Mouse (Mus musculus) liver, postnatal 0 days (tissue): Measurements from ENCODE around the gene Ankrd40.

ENCODE experiments used
- CTCF ChIP-seq: sonication (generic); IDR thresholded peaks from 2 replicates; pipeline ENCODE4 v1.5.1; 2016; ENCODE audit warnings: antibody characterized with exemption, low read depth
- EP300 ChIP-seq: IDR thresholded peaks from 2 replicates; pipeline ENCODE4 v1.6.1; 2016; ENCODE audit warnings: antibody characterized with exemption, low read depth, mild to moderate bottlenecking

DNA sequence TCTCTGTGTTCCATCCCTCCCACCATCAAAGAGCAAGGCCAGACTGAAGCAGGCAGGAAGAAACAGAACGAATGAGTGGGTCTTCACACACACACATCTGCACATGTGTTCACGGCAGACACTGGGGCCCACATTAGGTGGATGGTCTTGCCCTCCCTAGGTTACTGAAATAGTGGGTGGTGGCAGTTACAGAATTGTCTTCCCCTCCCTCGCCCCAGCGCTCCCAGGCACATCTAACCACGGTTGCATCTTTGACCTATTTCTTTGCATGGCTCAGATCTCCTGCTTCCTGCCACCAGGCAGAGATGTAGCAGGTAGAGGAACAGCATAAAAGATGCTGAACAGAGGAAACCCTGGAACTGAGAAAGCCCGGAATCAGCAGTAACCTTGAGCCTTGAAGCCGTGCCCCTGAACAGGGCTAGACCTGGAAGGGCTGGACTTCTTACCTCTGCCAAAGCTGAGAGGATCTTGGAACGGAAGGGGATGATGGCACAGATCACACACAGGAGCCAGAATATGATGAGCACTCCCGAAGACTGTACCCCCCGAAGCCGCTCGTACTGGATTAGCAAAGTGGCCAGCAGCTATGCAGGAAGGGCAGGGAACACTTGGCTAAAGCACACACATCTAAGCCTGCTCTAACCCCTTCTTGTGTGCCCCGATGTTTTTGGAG is 46.6 kb downstream of the Ankrd40 start:
- no peak for TF ChIP-seq CTCF
- TF ChIP-seq EP300 = no peak
